Mouse (Mus musculus): ENCODE measurements around the gene Olfr354. TPM values are rescaled to one million over a fixed set of nuclear protein-coding genes. Genes with fewer than 3 reads are reported as not detected.

The Olfr354 gene
- polyA plus RNA-seq (2015; fragmentation: Nextera tagmentation; extraction: Ambion mirVana), result not detected in 2 replicates

GRCm38 (mm10) chr2:36905380-36905779 is at the start of gene Olfr354:
Gene Olfr354, plus strand, starts transcription at chr2:36905680.

GRCm38 (mm10) chr2:36862560-36862959 is 42.9 kb upstream of the Olfr354 start, which contains the start of gene Olfr351:
Gene Olfr351, minus strand, starts transcription at chr2:36862660.

GRCm38 (mm10) chr2:36868160-36868559 is 37.3 kb upstream of the Olfr354 start, which contains the start of gene Olfr352:
Gene Olfr352, plus strand, starts transcription at chr2:36868460.

GRCm38 (mm10) chr2:36892836-36893235 is 12.6 kb upstream of the Olfr354 start, which contains the start of gene Olfr353:
Gene Olfr353, minus strand, starts transcription at chr2:36892936.

GRCm38 (mm10) chr2:36928797-36929196 is 23.3 kb downstream of the Olfr354 start, which contains the start of gene Olfr355:
Gene Olfr355, minus strand, starts transcription at chr2:36928897.

GRCm38 (mm10) chr2:36936821-36937220 is 31.3 kb downstream of the Olfr354 start, which contains the start of gene Olfr356:
Gene Olfr356, plus strand, starts transcription at chr2:36937121.

Other genes starting within 250 kb of the Olfr354 start
- not detected in 2 replicates for gene Olfr346, start 219.9 kb upstream of the Olfr354 start, polyA plus RNA-seq (2015; fragmentation: Nextera tagmentation; extraction: Ambion mirVana)
- gene Olfr347, start 173.8 kb upstream of the Olfr354 start, polyA plus RNA-seq (2015; fragmentation: Nextera tagmentation; extraction: Ambion mirVana), result not detected in 2 replicates
- gene Olfr348, start 121.4 kb upstream of the Olfr354 start, polyA plus RNA-seq (2015; fragmentation: Nextera tagmentation; extraction: Ambion mirVana), result not detected in 2 replicates
- gene Olfr50, start 115.1 kb upstream of the Olfr354 start, polyA plus RNA-seq (2015; fragmentation: Nextera tagmentation; extraction: Ambion mirVana), result not detected in 2 replicates
- not detected in 2 replicates for gene Olfr3, start 88.6 kb upstream of the Olfr354 start, polyA plus RNA-seq (2015; fragmentation: Nextera tagmentation; extraction: Ambion mirVana)
- not detected in 2 replicates for gene Olfr350, start 59.4 kb upstream of the Olfr354 start, polyA plus RNA-seq (2015; fragmentation: Nextera tagmentation; extraction: Ambion mirVana)
- not detected in 2 replicates for gene Olfr351, start 43.0 kb upstream of the Olfr354 start, polyA plus RNA-seq (2015; fragmentation: Nextera tagmentation; extraction: Ambion mirVana)
- gene Olfr352, start 37.2 kb upstream of the Olfr354 start, polyA plus RNA-seq (2015; fragmentation: Nextera tagmentation; extraction: Ambion mirVana), result not detected in 2 replicates
- gene Olfr353, start 12.7 kb upstream of the Olfr354 start, polyA plus RNA-seq (2015; fragmentation: Nextera tagmentation; extraction: Ambion mirVana), result not detected in 2 replicates
- not detected in 2 replicates for gene Olfr355, start 23.2 kb downstream of the Olfr354 start, polyA plus RNA-seq (2015; fragmentation: Nextera tagmentation; extraction: Ambion mirVana)
- not detected in 2 replicates for gene Olfr356, start 31.4 kb downstream of the Olfr354 start, polyA plus RNA-seq (2015; fragmentation: Nextera tagmentation; extraction: Ambion mirVana)
- not detected in 2 replicates for gene Olfr357, start 88.1 kb downstream of the Olfr354 start, polyA plus RNA-seq (2015; fragmentation: Nextera tagmentation; extraction: Ambion mirVana)
- gene Olfr358, start 103.7 kb downstream of the Olfr354 start, polyA plus RNA-seq (2015; fragmentation: Nextera tagmentation; extraction: Ambion mirVana), result not detected in 2 replicates
- gene Olfr360, start 160.1 kb downstream of the Olfr354 start, polyA plus RNA-seq (2015; fragmentation: Nextera tagmentation; extraction: Ambion mirVana), result not detected in 2 replicates
- gene Olfr361, start 183.6 kb downstream of the Olfr354 start, polyA plus RNA-seq (2015; fragmentation: Nextera tagmentation; extraction: Ambion mirVana), result not detected in 2 replicates
- gene Olfr362, start 212.2 kb downstream of the Olfr354 start, polyA plus RNA-seq (2015; fragmentation: Nextera tagmentation; extraction: Ambion mirVana), result not detected in 2 replicates
- gene Olfr364-ps1, start 233.6 kb downstream of the Olfr354 start, polyA plus RNA-seq (2015; fragmentation: Nextera tagmentation; extraction: Ambion mirVana), result not detected in 2 replicates

All from skeletal muscle tissue, postnatal 0 days (tissue).